Mouse (Mus musculus) bone marrow, adult 2 months (tissue): ENCODE results near the gene Tedc2.

ENCODE experiments used
- CTCF ChIP-seq: fragments of 200-500 bp; IDR thresholded peaks from 2 replicates; pipeline ENCODE4 v1.5.1; 2011; ENCODE audit warnings: low read length, control low read depth; ENCODE audit not compliant: control insufficient read depth, insufficient read depth
- POLR2A ChIP-seq: fragments of 200-500 bp; IDR thresholded peaks from 2 replicates; pipeline ENCODE4 v1.6.1; 2011; ENCODE audit warnings: low read depth, mild to moderate bottlenecking, control low read depth, low read length, borderline replicate concordance; ENCODE audit not compliant: control insufficient read depth

DNA sequence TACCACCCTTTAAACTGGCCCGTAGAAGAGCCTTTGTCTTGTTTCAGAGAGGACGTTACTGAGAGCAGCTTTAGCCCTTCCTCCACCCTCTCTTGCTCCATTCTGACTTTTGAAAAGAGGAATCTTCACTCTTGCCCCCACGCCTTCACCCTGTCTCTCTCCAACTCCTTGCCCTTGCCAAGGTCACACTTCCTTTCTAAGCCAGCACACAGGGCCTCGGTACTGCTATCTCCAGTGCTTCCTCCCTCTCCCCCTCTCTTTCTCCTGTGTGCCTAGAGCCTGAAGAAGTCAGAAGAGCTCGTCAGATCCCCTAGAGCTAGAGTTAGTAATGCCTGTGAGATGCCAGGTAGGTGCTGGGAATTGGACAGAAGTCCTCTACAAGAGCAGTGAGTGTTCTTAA is 49.9 kb downstream of the Tedc2 start:
- TF ChIP-seq CTCF (no peak), POLR2A (no peak)
